In genomic region chr8:71675456-71676019, GRCm38 (mm10) we compare ENCODE assay signal across 9 mouse cellular contexts. TPM values are rescaled to one million over a fixed set of nuclear protein-coding genes. Genes with fewer than 3 reads are reported as not detected.
DNase-seq lines count a peak whose midpoint lies in the region; ATAC-seq and TF ChIP-seq lines count a peak whose summit lies in the region.
"Had no signal": no experiment of that assay in that cellular context is flagged by ENCODE, and none has a peak within 500 bp of the region (broad histone marks: within the 10 kb centered on the region; RNA-seq: fewer than 3 reads in every experiment).

No protein-coding gene starts in this region.

- H3K4me2 ChIP-seq in limb, embryonic 13.5 days (replicated peaks) = peak overlapping the region; percentile 87
- H3K4me2 ChIP-seq in stomach, embryonic 15.5 days = peak overlapping the region; percentile 81

- H3K4me1 ChIP-seq in spleen, adult 2 months (ENCODE audit: control insufficient read depth, insufficient read depth, insufficient read length) = peaks cover 26% of the 10 kb centered on the region
- H3K4me1 ChIP-seq in limb, embryonic 13.5 days = peaks cover 29% of the 10 kb centered on the region
- H3K4me1 ChIP-seq in stomach, embryonic 15.5 days = peaks cover 20% of the 10 kb centered on the region

- H3K9ac ChIP-seq in limb, embryonic 13.5 days = peak overlapping the region; percentile 74; the same call in 1 of the 2 replicates
- no peak overlapping the region; the same call in 1 of the 2 replicates for H3K9ac ChIP-seq in stomach, embryonic 15.5 days

- no peaks in the 10 kb centered on the region for H3K9me3 ChIP-seq in limb, embryonic 13.5 days
- H3K9me3 ChIP-seq in stomach, embryonic 15.5 days = no peaks in the 10 kb centered on the region

- DNase-seq in cerebellum, adult 9-11 months = peak; percentile 61
- DNase-seq in cerebellum, adult 8-10 months = no peak
- no peak for DNase-seq in spleen, adult 2 months (ENCODE audit: low read depth in 1 of 2, low spot score in 2 of 2)
- DNase-seq in spleen, postnatal 4 days (ENCODE audit: low spot score in 2 of 2) = no peak
- DNase-seq in lung, postnatal 10 days = no peak
- no peak for DNase-seq in kidney, postnatal 4 days

- H3K27me3 ChIP-seq in spleen, adult 2 months (ENCODE audit: control insufficient read depth, insufficient read depth, low read length) = no peaks in the 10 kb centered on the region
- peaks cover 74% of the 10 kb centered on the region for H3K27me3 ChIP-seq in limb, embryonic 13.5 days
- peaks cover 25% of the 10 kb centered on the region for H3K27me3 ChIP-seq in stomach, embryonic 15.5 days (replicated peaks)

- H3K36me3 ChIP-seq in spleen, adult 2 months (ENCODE audit: control insufficient read depth, insufficient read depth, low read length) = peaks cover 15% of the 10 kb centered on the region
- H3K36me3 ChIP-seq in limb, embryonic 13.5 days = no peaks in the 10 kb centered on the region
- no peaks in the 10 kb centered on the region for H3K36me3 ChIP-seq in stomach, embryonic 15.5 days

- peak overlapping the region; percentile 92 for H3K27ac ChIP-seq in spleen, adult 2 months (ENCODE audit: insufficient read depth, low read length)
- no peak overlapping the region for H3K27ac ChIP-seq in limb, embryonic 13.5 days
- H3K27ac ChIP-seq in stomach, embryonic 15.5 days = peak overlapping the region; percentile 92; the same call in 1 of the 2 replicates

- no peak for TF ChIP-seq CTCF in spleen, adult 2 months (IDR thresholded peaks at IDR 0.05; ENCODE audit: extremely low read depth, insufficient read depth, insufficient read length, insufficient replicate concordance)

- H3K4me3 ChIP-seq in spleen, adult 2 months (ENCODE audit: extremely low read depth, insufficient read depth, insufficient read length) = no peak overlapping the region
- H3K4me3 ChIP-seq in limb, embryonic 13.5 days = peak overlapping the region; percentile 65
- peak overlapping the region; percentile 74 for H3K4me3 ChIP-seq in stomach, embryonic 15.5 days (replicated peaks)

- ATAC-seq in limb, embryonic 13.5 days (ENCODE audit: low FRiP score, low read depth) = no peak
- ATAC-seq in stomach, embryonic 15.5 days (ENCODE audit: insufficient read depth, low FRiP score, low read depth) = no peak

- WGBS in spleen, adult 2 months = 41% methylated on average over 9 of the region's 9 CpGs
- WGBS in limb, embryonic 13.5 days = 24% methylated on average over 9 of the region's 9 CpGs
- WGBS in stomach, embryonic 15.5 days = 39% methylated on average over 9 of the region's 9 CpGs

- no peak for TF ChIP-seq POLR2A in spleen, adult 2 months (IDR thresholded peaks at IDR 0.05; ENCODE audit: low read depth, low read length)

RNA-seq across cellular contexts. Expression of gene Jak3, which starts 0.6 kb away (rescaled TPM):
- 62.6 and 81.5 TPM in 2 replicates for polyA plus RNA-seq in spleen, adult 2 months (2012; rRNA removed)
- polyA plus RNA-seq in limb, embryonic 13.5 days (2015; fragmentation: Nextera tagmentation; extraction: Ambion mirVana) = 3.4 and 4.2 TPM in 2 replicates
- 9.1 and 9.6 TPM in 2 replicates for polyA plus RNA-seq in stomach, embryonic 15.5 days (2015; fragmentation: Nextera tagmentation; extraction: Ambion mirVana)

RNA-seq across cellular contexts. Expression of gene Unc13a, which starts 4.0 kb away (rescaled TPM):
- 0.47 and 0.54 TPM in 2 replicates for polyA plus RNA-seq in spleen, adult 2 months (2012; rRNA removed)
- 0.75 and 0.77 TPM in 2 replicates for polyA plus RNA-seq in limb, embryonic 13.5 days (2015; fragmentation: Nextera tagmentation; extraction: Ambion mirVana)
- polyA plus RNA-seq in stomach, embryonic 15.5 days (2015; fragmentation: Nextera tagmentation; extraction: Ambion mirVana) = 1.1 TPM in 2 replicates

RNA-seq across cellular contexts. Expression of gene Insl3, which starts 13.5 kb away (rescaled TPM):
- 52.4 and 70.9 TPM in 2 replicates for polyA plus RNA-seq in spleen, adult 2 months (2012; rRNA removed)
- polyA plus RNA-seq in limb, embryonic 13.5 days (2015; fragmentation: Nextera tagmentation; extraction: Ambion mirVana) = 0.48 and 0.55 TPM in 2 replicates
- polyA plus RNA-seq in stomach, embryonic 15.5 days (2015; fragmentation: Nextera tagmentation; extraction: Ambion mirVana) = 1.4 and 2.0 TPM in 2 replicates

RNA-seq across cellular contexts. Expression of gene B3gnt3, which starts 26.1 kb away (rescaled TPM):
- polyA plus RNA-seq in spleen, adult 2 months (2012; rRNA removed) = 5.2 and 5.6 TPM in 2 replicates
- 0.77 and 0.92 TPM in 2 replicates for polyA plus RNA-seq in limb, embryonic 13.5 days (2015; fragmentation: Nextera tagmentation; extraction: Ambion mirVana)
- polyA plus RNA-seq in stomach, embryonic 15.5 days (2015; fragmentation: Nextera tagmentation; extraction: Ambion mirVana) = 10.4 and 12.2 TPM in 2 replicates

RNA-seq across cellular contexts. Expression of gene Fcho1, which starts 50.0 kb away (rescaled TPM):
- polyA plus RNA-seq in spleen, adult 2 months (2012; rRNA removed) = 247 and 301 TPM in 2 replicates
- 4.0 and 4.8 TPM in 2 replicates for polyA plus RNA-seq in limb, embryonic 13.5 days (2015; fragmentation: Nextera tagmentation; extraction: Ambion mirVana)
- 7.6 and 8.3 TPM in 2 replicates for polyA plus RNA-seq in stomach, embryonic 15.5 days (2015; fragmentation: Nextera tagmentation; extraction: Ambion mirVana)
- polyA plus RNA-seq: C2C12 had no signal

Comparison
In these comparisons a context has a peak if more than half of its experiments do, and no peak if none do; other contexts are left out.
1. RNA of gene Insl3, which starts 13.5 kb away (polyA plus RNA-seq): 52.4 to 70.9 TPM in spleen, adult 2 months; 1.4 to 2.0 TPM in stomach, embryonic 15.5 days and 0.48 to 0.55 TPM in limb, embryonic 13.5 days; every median in the first group is over 10 times any median in the second.